Mouse (Mus musculus) MN1 (cell line): Measurements from ENCODE around the gene Agap1.
A peak's percentile ranks its signal among the peaks of the same experiment; 100 is the strongest.

Experiments used
- DNase-seq: peaks from one replicate; pipeline ENCODE4 v3.0.0-alpha.2; 2016; ENCODE audit warnings: low spot score

The Agap1 gene

GRCm38 (mm10) chr1:89576985-89577384 lies 122.4 kb downstream of the Agap1 start:
- DNase-seq: peak; percentile 84

GRCm38 (mm10) chr1:89580031-89580998 lies 125.7 kb downstream of the Agap1 start:
- DNase-seq: peak; percentile 87

GRCm38 (mm10) chr1:89580999-89581765 lies 126.6 kb downstream of the Agap1 start:
- DNase-seq: peak; percentile 40

- DNase-seq: no peak
Observed at GRCm38 (mm10) chr1:89581766-89582125, 127.1 kb downstream of the Agap1 start.

- no peak for DNase-seq
Observed at GRCm38 (mm10) chr1:89583369-89583768, 128.8 kb downstream of the Agap1 start.

- DNase-seq: no peak
Observed at GRCm38 (mm10) chr1:89586991-89587683, 132.5 kb downstream of the Agap1 start.

GRCm38 (mm10) chr1:89588154-89588553 lies 133.5 kb downstream of the Agap1 start:
- DNase-seq: no peak

- no peak for DNase-seq
Observed at GRCm38 (mm10) chr1:89590994-89591393, 136.4 kb downstream of the Agap1 start.

GRCm38 (mm10) chr1:89593219-89593618 lies 138.6 kb downstream of the Agap1 start:
- no peak for DNase-seq

GRCm38 (mm10) chr1:89594999-89595398 lies 140.4 kb downstream of the Agap1 start:
- DNase-seq: no peak

GRCm38 (mm10) chr1:89595421-89595820 lies 140.8 kb downstream of the Agap1 start:
- no peak for DNase-seq

GRCm38 (mm10) chr1:89596223-89596622 lies 141.6 kb downstream of the Agap1 start:
- DNase-seq: no peak

- DNase-seq: no peak
Observed at GRCm38 (mm10) chr1:89598906-89599305, 144.3 kb downstream of the Agap1 start.

GRCm38 (mm10) chr1:89599983-89600741 lies 145.6 kb downstream of the Agap1 start:
- no peak for DNase-seq

GRCm38 (mm10) chr1:89601349-89601748 lies 146.7 kb downstream of the Agap1 start:
- peak; percentile 59 for DNase-seq

- no peak for DNase-seq
Observed at GRCm38 (mm10) chr1:89602879-89603278, 148.3 kb downstream of the Agap1 start.

GRCm38 (mm10) chr1:89606612-89607011 lies 152.0 kb downstream of the Agap1 start:
- DNase-seq: peak; percentile 60

- no peak for DNase-seq
Observed at GRCm38 (mm10) chr1:89608766-89609165, 154.2 kb downstream of the Agap1 start.

- no peak for DNase-seq
Observed at GRCm38 (mm10) chr1:89609964-89610363, 155.4 kb downstream of the Agap1 start.

GRCm38 (mm10) chr1:89611521-89611920 lies 156.9 kb downstream of the Agap1 start:
- DNase-seq: no peak

- no peak for DNase-seq
Observed at GRCm38 (mm10) chr1:89613234-89613870, 158.7 kb downstream of the Agap1 start.
